Mouse (Mus musculus): ENCODE measurements around the gene Maff.

- no peak for TF ChIP-seq UBTF (IDR thresholded peaks at IDR 0.05; ENCODE audit: low read depth, low read length)
- no peak for TF ChIP-seq EP300 (IDR thresholded peaks at IDR 0.05; ENCODE audit: low read length)
Measured at GRCm38 (mm10) chr15:79298553-79298952, 47.9 kb upstream of the Maff start.
